Mouse (Mus musculus): ENCODE data around the gene Lmntd1.

Gene Lmntd1

GRCm38 (mm10) chr6:145557059-145557992, 56.8 kb downstream of the Lmntd1 start:
- no peak for DNase-seq (ENCODE audit: low spot score in 2 of 2)

- no peak for DNase-seq (ENCODE audit: low spot score in 2 of 2)
Measured at GRCm38 (mm10) chr6:145553226-145553625, 60.9 kb downstream of the Lmntd1 start.

GRCm38 (mm10) chr6:145552817-145553216, 61.3 kb downstream of the Lmntd1 start:
- no peak for DNase-seq (ENCODE audit: low spot score in 2 of 2)

GRCm38 (mm10) chr6:145550993-145551392, 63.1 kb downstream of the Lmntd1 start:
- DNase-seq (ENCODE audit: low spot score in 2 of 2) = no peak

GRCm38 (mm10) chr6:145545927-145546641, 68.0 kb downstream of the Lmntd1 start:
- no peak for DNase-seq (ENCODE audit: low spot score in 2 of 2)

DNA sequence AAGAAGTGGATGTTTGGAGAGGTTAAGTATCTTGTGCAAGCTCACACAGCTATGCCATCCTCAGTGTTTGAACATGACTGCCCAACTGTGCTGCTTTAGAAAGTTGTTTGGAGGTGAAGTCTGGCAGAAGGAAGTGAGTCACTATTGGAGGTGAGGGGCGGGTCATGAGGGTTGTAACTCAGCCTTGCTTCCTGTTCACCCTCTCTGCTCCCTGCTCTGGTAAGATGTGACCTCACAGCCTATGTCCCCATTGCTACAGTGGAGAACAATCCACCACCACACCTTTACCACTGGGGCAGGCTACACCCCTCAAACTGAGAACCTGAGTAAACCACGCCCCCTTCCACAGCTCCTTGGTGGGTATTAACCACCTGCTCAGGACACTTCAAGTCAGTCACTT, 69.3 kb downstream of the Lmntd1 start:
- DNase-seq (ENCODE audit: low spot score in 2 of 2) = no peak

DNA sequence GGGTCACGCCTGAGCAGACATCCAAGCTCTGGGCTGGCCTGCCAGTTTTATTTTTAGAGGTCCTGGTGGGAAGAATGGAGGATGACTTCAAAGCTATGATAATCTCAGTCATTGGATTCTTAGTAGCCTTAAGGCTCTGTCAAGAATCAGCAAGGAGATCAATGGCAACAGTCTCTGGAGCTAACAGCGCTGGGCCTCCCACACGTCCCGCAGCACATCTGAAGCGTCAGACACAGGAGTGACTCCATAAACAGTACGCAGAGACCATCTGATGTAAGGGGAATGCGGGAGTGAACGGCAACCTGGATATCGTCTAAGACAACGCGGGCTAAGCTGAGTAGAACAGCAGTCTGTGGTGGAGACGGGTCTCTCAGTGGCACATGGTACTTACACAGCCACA, 69.8 kb downstream of the Lmntd1 start:
- DNase-seq (ENCODE audit: low spot score in 2 of 2) = no peak

- DNase-seq (ENCODE audit: low spot score in 2 of 2) = no peak
Measured at GRCm38 (mm10) chr6:145539568-145539859, 74.6 kb downstream of the Lmntd1 start.

DNA sequence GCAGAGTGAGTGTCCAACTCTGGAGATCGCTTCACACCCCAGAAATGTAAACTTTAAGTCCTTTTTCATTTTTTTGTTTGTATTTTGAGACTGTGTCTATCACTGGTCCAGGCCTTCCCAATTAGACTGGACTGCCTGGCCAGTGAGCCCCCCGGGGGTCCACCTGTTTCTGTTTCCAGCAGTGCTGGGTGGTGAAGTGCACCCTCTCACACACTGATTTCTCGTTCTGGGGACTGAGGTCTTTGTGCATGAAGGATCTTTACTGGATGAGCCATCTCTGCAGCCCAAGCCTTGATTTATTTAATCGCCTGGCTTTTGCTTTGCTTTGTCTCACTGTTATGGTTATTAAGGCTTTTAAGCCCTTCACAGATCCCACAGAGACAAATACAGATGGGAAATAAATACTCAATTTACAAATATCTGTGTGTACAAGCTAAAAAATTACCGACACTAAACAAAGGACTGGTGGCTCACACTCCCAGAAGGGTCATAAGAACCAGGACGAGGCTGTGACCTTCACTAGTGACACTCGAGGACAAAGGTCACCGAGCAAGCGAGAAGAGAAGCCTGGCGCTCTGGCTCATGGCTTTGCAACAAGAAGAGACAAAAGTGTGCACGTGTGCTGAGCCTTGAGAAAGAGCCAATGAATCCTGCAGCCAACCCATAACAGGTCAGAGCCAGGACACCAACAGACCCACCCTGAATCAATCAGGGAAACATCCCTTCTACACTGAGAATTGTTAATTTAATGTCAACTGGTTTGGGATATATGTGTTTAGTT, 75.1 kb downstream of the Lmntd1 start:
- DNase-seq (ENCODE audit: low spot score in 2 of 2) = no peak

- DNase-seq (ENCODE audit: low spot score in 2 of 2) = no peak
Measured at GRCm38 (mm10) chr6:145530464-145530863, 83.7 kb downstream of the Lmntd1 start.

GRCm38 (mm10) chr6:145523337-145523736, 90.8 kb downstream of the Lmntd1 start:
- no peak for DNase-seq (ENCODE audit: low spot score in 2 of 2)

DNA sequence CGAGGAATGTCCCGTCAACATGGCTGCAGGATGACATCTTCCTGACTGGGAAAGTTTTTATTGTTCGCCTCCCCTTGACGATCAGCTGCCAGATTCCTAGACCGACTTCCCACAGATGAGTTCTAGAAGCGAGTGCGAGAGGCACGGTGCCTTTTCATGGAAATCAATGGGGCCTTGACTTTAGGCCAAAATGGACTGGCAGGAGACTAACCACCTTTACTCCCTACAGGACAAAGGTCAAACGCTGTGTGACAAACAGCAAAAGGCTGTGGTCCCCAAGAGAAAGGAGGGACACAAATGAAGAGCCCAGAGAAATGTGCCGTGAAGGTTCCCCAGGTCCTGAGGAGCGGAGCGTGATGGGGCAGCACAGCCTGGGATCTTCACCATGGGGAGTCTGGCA, 91.5 kb downstream of the Lmntd1 start:
- no peak for DNase-seq (ENCODE audit: low spot score in 2 of 2)

DNA sequence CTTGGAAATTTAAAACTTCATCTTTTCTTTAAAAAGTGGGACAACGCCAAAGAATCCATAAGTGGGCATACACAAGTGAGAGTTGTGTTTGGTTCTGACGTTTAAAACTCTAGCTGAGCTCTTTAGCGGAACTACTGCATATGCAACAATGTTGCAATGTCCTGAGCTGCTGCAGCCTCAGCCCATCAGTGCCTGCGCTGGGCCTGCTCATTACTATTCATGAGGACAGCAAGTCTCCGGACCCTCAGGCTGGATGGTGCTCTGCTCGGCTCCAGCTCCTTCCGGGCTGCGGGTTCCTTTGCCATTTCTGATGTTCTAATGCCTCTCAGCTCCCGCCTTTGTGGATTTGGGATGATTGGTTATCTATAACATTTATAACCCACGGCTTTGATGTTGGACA, 97.1 kb downstream of the Lmntd1 start:
- no peak for DNase-seq (ENCODE audit: low spot score in 2 of 2)

DNA sequence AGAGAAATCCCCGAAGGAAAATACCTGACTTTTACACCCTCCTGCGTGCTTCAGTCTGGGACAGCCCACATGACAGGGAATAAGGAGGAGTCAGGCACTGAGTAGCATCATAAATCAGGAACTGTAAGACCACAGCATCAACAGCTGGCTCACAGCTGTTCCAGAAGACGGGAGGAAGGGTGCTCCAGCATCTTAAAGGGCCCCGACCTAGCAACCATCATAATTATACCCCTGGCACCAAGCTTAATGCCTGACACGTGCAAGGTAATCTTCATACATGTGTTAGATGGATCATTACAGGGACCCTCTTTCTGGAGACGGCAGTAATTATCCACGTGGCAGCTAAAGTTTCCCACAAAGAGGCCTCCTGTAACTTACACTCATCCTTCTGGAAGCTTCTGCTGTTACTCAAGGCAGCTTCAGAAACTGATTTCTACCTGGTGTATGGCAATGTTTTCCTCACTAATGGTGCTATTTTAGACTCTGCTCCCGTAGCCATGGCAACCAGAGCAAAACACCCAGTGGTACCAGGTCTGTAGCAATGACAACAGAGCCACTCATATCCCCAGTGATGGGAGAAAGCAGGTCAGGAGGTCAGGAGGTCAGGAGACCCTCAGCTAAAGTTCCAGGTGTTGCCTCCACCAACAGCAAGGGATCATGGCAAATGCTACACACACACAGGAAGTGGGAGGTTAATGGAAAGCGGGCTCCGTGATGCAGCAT, 98.1 kb downstream of the Lmntd1 start:
- no peak for DNase-seq (ENCODE audit: low spot score in 2 of 2)

- no peak for DNase-seq (ENCODE audit: low spot score in 2 of 2)
Measured at GRCm38 (mm10) chr6:145511265-145511664, 102.9 kb downstream of the Lmntd1 start.

DNA sequence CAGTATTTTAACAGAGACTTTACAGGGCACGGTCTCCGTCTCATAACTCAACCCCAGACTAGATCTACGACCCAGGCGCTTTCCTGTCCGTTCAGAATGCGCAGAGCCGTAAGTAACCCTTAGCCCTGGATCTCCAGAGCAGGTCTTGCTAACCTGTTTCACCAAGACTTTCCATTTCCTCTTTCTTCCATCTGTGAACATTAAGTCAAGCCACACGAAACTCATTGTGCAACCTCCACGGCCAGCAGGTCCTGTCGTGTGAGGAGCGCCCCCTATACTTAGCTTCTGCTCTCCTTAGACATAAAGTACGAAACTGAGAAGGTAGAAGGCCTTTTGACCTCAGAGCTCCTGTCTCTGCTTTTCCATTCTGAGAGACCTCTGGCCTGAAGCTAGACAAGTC, 105.3 kb downstream of the Lmntd1 start:
- DNase-seq (ENCODE audit: low spot score in 2 of 2) = no peak

GRCm38 (mm10) chr6:145501751-145502150, 112.4 kb downstream of the Lmntd1 start:
- DNase-seq (ENCODE audit: low spot score in 2 of 2) = no peak

GRCm38 (mm10) chr6:145499574-145500546, 114.3 kb downstream of the Lmntd1 start:
- DNase-seq (ENCODE audit: low spot score in 2 of 2) = no peak

- DNase-seq (ENCODE audit: low spot score in 2 of 2) = no peak
Measured at GRCm38 (mm10) chr6:145495731-145496130, 118.4 kb downstream of the Lmntd1 start.

GRCm38 (mm10) chr6:145488251-145488650, 125.9 kb downstream of the Lmntd1 start:
- no peak for DNase-seq (ENCODE audit: low spot score in 2 of 2)

Measured in frontal cortex, postnatal 14 days (tissue).